Mouse (Mus musculus) brain, embryonic 14.5 days (tissue): ENCODE measurements around the gene Parva.

Experiments used
- CTCF ChIP-seq: fragments of 200-500 bp; IDR thresholded peaks from 2 replicates; pipeline ENCODE4 v1.5.1; 2012; ENCODE audit warnings: inconsistent platforms, mild to moderate bottlenecking, moderate library complexity, borderline replicate concordance; ENCODE audit not compliant: insufficient read depth, insufficient read length; ENCODE audit errors: extremely low read depth
- POLR2A ChIP-seq: fragments of 200-500 bp; IDR thresholded peaks from 2 replicates; pipeline ENCODE4 v1.6.1; 2012; ENCODE audit warnings: mild to moderate bottlenecking, inconsistent platforms, borderline replicate concordance; ENCODE audit not compliant: poor library complexity, insufficient read depth, insufficient read length, severe bottlenecking; ENCODE audit errors: extremely low read depth

DNA sequence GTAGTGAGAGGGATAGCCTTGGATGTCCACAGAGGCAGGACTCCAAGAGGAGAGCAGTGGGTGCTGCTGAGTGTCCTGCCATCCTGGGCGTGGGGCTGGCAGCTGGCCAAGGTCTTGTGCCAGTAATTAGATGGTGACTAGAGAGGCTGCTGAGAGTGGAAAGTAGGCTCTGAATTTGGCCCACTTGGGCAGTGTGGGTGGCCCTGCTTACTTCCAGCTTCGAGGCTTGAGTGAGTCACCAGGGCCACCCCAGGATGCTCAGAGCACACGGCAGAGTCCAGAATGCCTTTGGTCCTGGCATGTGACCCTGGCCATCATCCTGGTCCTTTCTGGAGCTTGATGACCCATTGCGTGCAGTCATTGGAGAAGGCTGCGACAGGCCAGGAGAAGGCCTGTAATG, 31.1 kb downstream of the Parva start:
- TF ChIP-seq POLR2A (no peak), CTCF (no peak)
